Mouse (Mus musculus): ENCODE results near the gene Rap1gap.

Rap1gap gene

GRCm38 (mm10) chr4:137663491-137663890 lies 1.0 kb upstream of the Rap1gap start:
- DNase-seq: no peak

- DNase-seq: no peak
Observed at GRCm38 (mm10) chr4:137664980-137665675, 602 bp downstream of the Rap1gap start.

GRCm38 (mm10) chr4:137665791-137666190 lies 1.3 kb downstream of the Rap1gap start:
- DNase-seq: no peak

GRCm38 (mm10) chr4:137666283-137666957 lies 1.9 kb downstream of the Rap1gap start:
- DNase-seq: no peak

- DNase-seq: no peak
Observed at GRCm38 (mm10) chr4:137666958-137667345, 2.4 kb downstream of the Rap1gap start.

- no peak for DNase-seq
Observed at GRCm38 (mm10) chr4:137667747-137668146, 3.2 kb downstream of the Rap1gap start.

- DNase-seq: no peak
Observed at GRCm38 (mm10) chr4:137671711-137672500, 7.4 kb downstream of the Rap1gap start.

GRCm38 (mm10) chr4:137675566-137675965 lies 11.0 kb downstream of the Rap1gap start:
- DNase-seq: no peak

- DNase-seq: peak; percentile 62 to 64
Observed at GRCm38 (mm10) chr4:137676057-137676456, 11.5 kb downstream of the Rap1gap start.

- no peak for DNase-seq
Observed at GRCm38 (mm10) chr4:137676700-137677484, 12.4 kb downstream of the Rap1gap start.

GRCm38 (mm10) chr4:137677906-137678305 lies 13.4 kb downstream of the Rap1gap start:
- no peak for DNase-seq

- no peak for DNase-seq
Observed at GRCm38 (mm10) chr4:137678568-137678967, 14.0 kb downstream of the Rap1gap start.

- DNase-seq: no peak
Observed at GRCm38 (mm10) chr4:137679979-137680550, 15.5 kb downstream of the Rap1gap start.

- DNase-seq: no peak
Observed at GRCm38 (mm10) chr4:137680721-137681120, 16.2 kb downstream of the Rap1gap start.

- no peak for DNase-seq
Observed at GRCm38 (mm10) chr4:137681408-137682104, 17.0 kb downstream of the Rap1gap start.

- no peak for DNase-seq
Observed at GRCm38 (mm10) chr4:137682961-137683453, 18.5 kb downstream of the Rap1gap start.

GRCm38 (mm10) chr4:137684830-137685343 lies 20.4 kb downstream of the Rap1gap start:
- DNase-seq: no peak

GRCm38 (mm10) chr4:137686303-137686702 lies 21.8 kb downstream of the Rap1gap start:
- DNase-seq: no peak

- peak; percentile 72 to 76 for DNase-seq
Observed at GRCm38 (mm10) chr4:137687234-137687825, 22.8 kb downstream of the Rap1gap start.

- no peak for DNase-seq
Observed at GRCm38 (mm10) chr4:137692107-137692902, 27.8 kb downstream of the Rap1gap start.
